Mouse (Mus musculus) spleen, postnatal 14 days (tissue): ENCODE measurements at regions not wholly inside any gene's neighbourhood (a gene's known extent, or its start where the extent isn't known, plus 50 kb on each side); places are given as distances from the start of the nearest gene placed in this dataset.
"Not testable (repeated sequence)": the region's sequence is repeated elsewhere in the genome, so short reads cannot be mapped to it uniquely, and the experiment has no call there.

Experiments
- DNase-seq, 2 experiments: peaks; one replicate each; pipeline ENCODE4 v3.0.0; 2021 to 2022; ENCODE audit warnings: low spot score in 2 of 2

GRCm38 (mm10) chr17:62287666-62288065 lies 593.5 kb downstream of the Efna5 start:
- DNase-seq, result no peak

DNA sequence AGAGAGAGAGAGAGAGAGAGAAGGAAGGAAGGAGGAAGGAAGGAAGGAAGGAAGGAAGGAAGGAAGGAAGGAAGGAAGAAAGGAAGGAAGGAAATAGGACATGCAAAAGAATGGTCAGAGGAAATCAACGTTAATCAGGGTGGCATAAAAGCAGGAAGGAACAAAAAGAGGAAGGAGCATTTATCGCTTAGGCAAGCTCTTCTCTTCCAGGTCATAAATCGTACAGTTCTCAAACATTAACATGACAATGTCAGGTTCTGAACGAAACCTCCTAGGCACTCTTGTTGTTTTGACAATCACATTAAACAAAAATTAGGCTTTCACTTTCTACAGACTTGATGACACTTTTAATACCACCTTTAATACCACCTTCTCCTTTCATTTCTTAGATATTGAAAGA lies 594.0 kb downstream of the Efna5 start:
- DNase-seq, result no peak

DNA sequence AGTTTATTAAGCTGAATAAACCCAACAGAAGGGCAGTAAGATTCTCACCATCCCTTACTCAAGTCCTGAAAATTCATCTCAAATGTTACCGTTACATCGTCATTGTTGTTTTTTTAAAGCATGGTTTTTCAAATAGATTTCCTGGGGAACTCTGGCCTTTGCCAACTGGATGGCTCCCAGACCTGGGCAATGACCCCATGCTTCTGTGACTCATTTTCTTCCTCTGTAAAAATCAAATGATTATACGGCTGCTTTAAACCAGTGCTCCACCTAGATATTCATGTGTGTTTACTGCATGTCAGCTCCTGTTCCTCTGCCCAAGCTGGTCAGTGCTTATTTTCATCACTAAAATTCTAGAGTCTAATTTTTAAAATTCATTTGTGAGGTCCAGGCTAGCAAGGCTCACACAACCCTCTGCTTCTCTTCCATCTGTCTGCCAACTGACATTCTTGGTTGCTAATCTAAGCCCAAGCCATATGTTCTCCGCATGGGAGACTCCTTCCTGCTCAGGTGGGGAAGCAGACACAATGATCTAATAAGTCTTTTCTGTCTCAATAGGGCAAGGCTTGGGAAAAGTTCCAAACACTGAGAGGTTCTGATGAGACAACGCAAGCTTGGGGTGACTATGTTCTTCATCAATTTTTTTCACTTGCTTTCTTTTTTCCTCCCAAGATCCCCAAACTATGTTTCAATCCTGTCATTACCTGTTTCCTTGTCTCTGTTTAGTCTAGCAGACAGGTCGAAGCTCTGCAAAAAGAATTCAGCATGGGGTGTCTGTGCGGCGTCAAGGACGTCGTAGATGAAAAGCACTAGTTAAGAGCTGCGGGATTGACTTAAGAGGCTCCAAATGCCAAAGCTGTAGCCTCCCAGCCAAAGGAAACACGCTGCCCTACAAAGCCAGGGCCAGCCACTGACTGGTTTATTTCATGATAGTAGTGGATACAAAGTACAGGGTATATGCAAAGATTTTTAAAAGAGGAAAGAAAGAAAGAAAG lies 594.7 kb downstream of the Efna5 start:
- no peak for DNase-seq

GRCm38 (mm10) chr17:62280201-62280600 lies 600.9 kb downstream of the Efna5 start:
- DNase-seq, result no peak

DNA sequence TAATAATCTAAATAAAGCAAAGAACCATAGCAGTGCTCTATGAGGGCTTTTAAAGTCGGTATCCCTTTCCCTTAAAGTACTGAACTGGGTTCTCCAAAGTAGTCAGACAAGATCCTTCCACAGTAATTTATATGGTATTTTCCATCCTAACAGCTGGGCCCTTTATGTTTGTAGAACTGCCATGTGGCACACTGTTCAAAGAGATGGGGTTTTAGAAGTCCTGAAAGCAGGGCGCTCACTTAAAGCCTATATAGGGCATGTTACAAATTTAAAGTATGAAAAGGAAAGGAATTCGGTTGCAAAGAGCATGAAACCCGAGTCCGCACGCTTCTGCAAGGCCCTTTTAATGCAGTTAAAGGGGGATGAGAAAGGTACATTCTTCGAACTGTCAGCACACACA lies 609.7 kb downstream of the Efna5 start:
- no peak for DNase-seq

DNA sequence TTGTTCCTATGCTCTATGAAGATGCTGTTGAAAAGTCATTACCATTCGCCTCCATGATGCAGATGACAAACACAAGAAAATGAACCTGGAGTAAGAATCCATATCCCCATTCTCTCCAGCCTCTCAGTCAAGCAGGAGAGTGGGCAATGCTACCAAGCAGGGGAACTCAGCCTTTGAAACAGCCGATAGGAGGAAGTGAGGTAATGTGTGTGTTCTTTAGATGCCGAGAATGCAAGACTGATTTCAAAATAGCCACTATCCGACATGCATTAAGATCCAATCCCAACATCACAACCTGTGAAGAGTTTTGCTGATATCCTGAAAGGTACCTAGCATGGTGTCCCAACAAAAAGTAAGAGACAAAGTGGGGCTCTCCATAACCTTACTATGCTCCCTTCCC lies 611.8 kb downstream of the Efna5 start:
- DNase-seq, result no peak

DNA sequence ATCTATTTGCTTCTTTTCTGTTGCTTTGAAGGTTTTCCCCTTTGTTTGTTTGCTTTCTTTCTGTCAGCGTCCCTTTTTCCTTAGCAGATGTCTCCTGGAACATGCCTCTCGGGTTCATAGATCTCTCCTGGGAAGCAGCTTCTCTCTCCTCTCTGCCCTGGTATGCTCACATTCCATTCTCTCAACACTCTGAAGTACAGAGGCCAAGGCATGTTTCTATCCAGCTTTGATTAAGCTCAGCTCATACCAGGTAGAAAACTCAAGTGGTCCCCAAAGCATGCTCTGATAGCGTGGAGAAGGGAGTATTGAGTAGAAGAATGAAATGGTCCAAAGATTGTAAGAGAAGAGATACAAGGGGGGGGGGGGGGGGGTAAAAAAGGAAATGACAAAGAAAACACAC lies 627.7 kb downstream of the Efna5 start:
- no peak for DNase-seq

- no peak for DNase-seq
Measured at GRCm38 (mm10) chr17:62248011-62248410, 633.1 kb downstream of the Efna5 start.

DNA sequence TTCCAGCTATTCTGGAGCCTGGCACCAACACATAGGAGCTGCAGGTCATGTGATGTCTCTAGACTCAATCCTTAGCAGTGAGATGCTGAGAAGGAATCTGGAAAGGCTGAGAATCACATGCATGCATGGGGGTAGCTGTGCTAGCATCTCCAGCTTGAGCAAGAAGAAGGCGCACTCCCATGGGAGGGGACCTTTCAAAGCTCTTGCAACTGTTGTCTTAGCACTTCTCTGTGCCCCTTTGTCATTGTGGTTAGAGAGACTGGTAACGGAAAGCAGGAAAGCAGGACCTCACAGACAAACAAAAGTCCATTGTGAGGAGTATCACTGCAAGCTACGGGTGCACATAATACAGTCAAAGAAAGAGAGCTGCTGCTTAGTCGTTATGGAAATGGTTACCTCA lies 634.5 kb downstream of the Efna5 start:
- no peak for DNase-seq

- DNase-seq, result no peak
Measured at GRCm38 (mm10) chr17:62230939-62231338, 650.2 kb downstream of the Efna5 start.

- no peak for DNase-seq
Measured at GRCm38 (mm10) chr17:62210441-62211025, 670.6 kb downstream of the Efna5 start.

DNA sequence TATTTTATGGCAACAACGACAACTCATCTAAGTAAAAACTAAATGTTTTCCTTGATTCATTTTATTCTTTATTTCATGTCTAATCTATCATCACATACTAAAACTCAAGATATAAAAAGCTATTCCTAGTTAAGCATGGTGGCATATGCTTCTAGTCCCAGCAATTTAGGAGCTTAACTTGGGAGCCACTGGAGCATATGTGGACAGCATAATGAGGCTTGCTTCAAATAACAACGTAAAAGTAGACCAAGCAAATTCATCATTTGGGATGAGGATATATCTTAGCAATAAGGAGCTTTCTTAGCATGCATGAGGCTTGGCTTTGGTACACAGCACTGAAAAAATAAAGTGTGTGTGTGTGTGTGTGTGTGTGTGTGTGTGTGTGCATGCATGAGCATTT lies 678.5 kb downstream of the Efna5 start:
- DNase-seq, result no peak

GRCm38 (mm10) chr17:62200491-62200890 lies 680.6 kb downstream of the Efna5 start:
- no peak for DNase-seq

DNA sequence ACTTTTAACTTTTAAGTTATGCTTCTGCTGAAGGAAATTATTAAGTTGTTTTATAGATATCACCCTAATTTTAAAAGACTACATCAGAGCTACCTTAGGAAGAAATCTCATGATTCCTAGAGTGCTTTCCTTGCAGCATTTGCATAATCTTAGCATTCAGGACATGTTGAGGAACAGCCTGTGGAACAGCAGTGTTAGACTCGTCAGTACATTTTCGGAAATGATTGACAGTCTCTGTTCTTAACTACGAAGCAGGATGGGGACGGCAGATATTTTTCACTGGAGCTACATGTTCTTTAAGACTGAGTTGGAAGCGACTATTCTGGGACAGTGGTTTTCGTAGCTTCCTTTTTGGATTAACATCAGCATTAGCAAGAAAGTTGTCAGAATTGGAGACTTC lies 681.6 kb downstream of the Efna5 start:
- no peak for DNase-seq

DNA sequence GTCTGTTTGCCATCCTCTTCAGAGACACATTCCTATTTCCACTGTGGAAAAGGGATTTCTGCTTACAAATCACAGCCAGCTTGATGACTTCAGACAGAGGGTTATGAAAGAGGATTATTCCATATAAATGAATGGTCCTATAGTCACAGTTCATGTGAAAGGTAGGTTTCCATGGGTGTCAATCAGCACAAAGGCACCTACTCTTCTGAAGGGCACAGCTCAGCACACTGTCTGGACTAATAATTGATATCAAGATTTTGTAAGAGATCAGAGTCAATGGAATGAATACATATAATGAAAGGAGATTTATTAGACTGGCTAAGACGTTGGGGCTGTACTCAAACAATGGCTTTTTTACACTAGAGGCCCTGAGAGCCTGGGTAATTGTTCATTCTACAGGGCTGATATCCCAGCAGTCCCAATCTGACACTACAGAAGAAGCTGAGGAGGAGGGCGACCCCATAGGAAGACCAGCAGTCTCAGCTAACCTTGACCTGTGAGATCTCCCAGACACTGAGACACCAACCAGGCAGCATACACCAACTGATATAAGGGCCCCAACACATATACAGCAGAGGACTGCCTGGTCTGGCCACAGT lies 702.4 kb downstream of the Efna5 start:
- DNase-seq, result no peak

GRCm38 (mm10) chr17:62176336-62176735 lies 704.8 kb downstream of the Efna5 start:
- no peak for DNase-seq

GRCm38 (mm10) chr17:62172305-62172704 lies 708.8 kb downstream of the Efna5 start:
- DNase-seq, result no peak

- no peak for DNase-seq
Measured at GRCm38 (mm10) chr17:62171532-62171931, 709.6 kb downstream of the Efna5 start.

- no peak for DNase-seq
Measured at GRCm38 (mm10) chr17:62161457-62161856, 719.7 kb downstream of the Efna5 start.

- DNase-seq, result no peak
Measured at GRCm38 (mm10) chr17:62160301-62160700, 720.8 kb downstream of the Efna5 start.

DNA sequence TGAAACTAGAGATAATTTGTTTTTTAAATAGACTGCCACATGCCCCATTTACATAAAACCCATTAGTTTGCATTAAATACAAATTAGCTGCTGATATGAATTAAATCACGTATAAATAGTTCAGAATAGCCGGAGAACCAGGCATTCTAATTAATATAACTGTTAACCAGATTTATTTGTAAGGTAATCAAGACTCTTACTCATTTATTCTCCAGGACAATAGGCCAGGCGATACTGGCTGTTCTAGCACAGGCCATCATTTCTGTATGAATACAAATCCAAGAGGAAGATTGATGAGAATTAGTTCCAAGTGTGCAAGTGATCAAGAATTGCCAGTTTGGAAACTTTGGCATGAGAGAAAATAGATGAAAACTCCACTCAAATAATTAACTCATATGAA lies 746.1 kb downstream of the Efna5 start:
- DNase-seq, result no peak

DNA sequence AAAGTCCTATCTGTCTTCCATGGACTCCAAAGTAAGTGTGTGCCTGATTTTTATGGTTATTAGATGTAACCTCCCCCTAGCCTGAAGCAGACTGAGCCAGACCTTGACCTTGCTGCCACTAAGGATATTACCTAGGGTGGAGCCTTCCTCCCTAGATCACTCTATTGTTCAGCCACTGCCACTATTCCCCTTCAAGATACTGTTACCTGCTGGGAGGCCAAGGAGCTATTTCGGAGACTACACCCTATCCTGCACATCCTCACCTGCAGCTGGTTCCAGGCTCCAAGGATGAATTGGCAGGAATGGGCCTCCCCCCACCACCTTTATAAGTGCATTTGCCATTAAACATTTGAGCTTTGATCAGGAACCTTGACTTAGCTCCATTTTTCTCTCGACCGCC lies 769.4 kb downstream of the Efna5 start:
- DNase-seq, result not testable (repeated sequence)

DNA sequence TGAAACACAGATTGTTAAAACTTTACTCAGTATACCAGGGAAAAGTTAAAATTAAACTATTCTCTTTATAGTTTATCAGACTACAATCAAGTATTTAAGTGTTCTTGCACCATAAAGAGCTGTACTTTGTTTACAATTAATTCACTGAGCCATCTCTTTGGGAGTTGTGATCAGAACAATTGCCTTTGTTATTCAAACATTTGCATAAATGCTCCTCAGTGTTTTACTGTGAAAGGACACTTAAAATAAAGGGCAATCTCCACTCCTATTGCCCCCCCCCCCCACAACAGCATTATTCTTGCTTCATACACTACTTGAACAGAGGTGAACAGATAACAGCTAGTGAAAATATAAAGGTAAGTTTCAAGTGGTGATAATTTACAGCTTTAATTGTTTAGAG lies 772.1 kb downstream of the Efna5 start:
- DNase-seq, result no peak
